Mouse (Mus musculus) liver, embryonic 14.5 days (tissue): Measurements from ENCODE around the gene Nhej1.

Experiments
- CTCF ChIP-seq: IDR thresholded peaks from 2 replicates; pipeline ENCODE4 v1.5.1; 2016; ENCODE audit warnings: antibody characterized with exemption, low read depth, control low read depth
- EP300 ChIP-seq: IDR thresholded peaks from 2 replicates; pipeline ENCODE4 v1.6.1; 2016; ENCODE audit warnings: antibody characterized with exemption, low read depth

DNA sequence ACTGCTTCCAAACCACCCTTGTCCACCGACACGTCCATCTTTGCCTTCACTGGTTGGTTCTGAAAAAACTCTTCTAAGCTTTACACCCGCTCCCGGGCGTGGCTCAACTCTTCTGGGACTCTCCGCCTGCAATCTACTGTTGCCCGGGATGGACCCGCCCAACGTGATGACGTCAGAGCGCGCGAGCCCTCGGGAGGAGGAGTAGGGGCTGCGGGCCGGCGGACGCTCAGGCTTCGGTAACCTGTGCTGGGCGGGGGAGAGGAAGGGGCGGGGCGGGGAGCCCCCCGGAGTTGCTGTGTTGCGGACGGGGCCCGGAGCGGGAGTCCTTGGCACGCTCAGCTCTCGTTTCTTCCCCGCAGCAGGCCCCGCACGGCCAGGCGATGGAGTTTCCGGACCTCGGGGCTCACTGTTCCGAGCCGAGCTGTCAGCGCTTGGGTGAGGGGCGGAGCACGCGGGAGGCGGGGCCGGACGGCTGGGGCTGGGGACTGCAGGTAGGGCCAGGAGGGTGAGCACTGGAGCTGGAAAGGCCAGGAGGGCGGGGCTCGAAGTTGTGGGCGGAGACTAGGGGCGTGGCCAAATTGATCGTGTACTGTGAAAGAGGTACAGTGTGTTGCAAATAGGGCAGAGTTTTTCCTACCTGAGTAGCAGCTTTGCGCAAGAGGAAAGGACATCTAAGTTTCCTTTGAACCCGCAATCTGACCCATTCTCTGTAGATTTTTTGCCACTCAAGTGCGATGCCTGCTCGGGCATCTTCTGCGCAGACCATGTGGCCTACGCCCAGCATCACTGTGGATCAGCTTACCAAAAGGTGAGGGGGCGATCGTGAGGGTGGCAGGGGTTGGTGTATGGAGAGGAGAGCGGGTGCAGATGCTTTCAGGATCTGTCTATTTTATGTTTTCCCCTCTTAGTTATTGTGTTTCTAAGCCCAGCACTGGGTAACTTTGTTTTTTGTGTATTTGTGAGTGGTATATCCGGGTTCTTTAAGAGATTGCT, 43.8 kb upstream of the Nhej1 start, which contains the start of gene Zfand2b:
- TF ChIP-seq CTCF = peak; percentile 28; the same call in 1 of the 2 replicates
- peak; percentile 1; the same call in 1 of the 2 replicates for TF ChIP-seq EP300
